Mouse (Mus musculus): Measurements from ENCODE around the gene Adamts13. TPM values are rescaled to one million over a fixed set of nuclear protein-coding genes. Genes with fewer than 3 reads are reported as not detected.

The Adamts13 gene
- total and polyA plus RNA-seq, 3 experiments, result 19.7 to 130 TPM; not detected in 1

- H3K9me3 ChIP-seq (replicated peaks; ENCODE audit: insufficient read depth, low read length), result no peaks in the 10 kb centered on the region
- peak overlapping the region; percentile 93 for H3K9ac ChIP-seq (ENCODE audit: control insufficient read depth, low read depth, low read length, poor library complexity, severe bottlenecking)
- H3K27ac ChIP-seq (ENCODE audit: control insufficient read depth, low read depth, low read length), result peak overlapping the region; percentile 93
- no peak for DNase-seq (ENCODE audit: low read depth, low spot score)
- peaks cover 2 to 16% of the 10 kb centered on the region in 2 experiments; a peak in 3 of 4 replicates for H3K4me1 ChIP-seq (ENCODE audit: control insufficient read depth in 1 of 2, insufficient read depth in 2 of 2, low read length in 2 of 2)
- no peak for TF ChIP-seq ELF1 (IDR thresholded peaks at IDR 0.05; ENCODE audit: low read depth, low read length)
- TF ChIP-seq BHLHE40 (IDR thresholded peaks at IDR 0.05; ENCODE audit: borderline replicate concordance, low read depth, low read length), result 0 out of 2 replicates have a peak, but pooled peaks have one; percentile 11
- TF ChIP-seq ZC3H11A (IDR thresholded peaks at IDR 0.05; ENCODE audit: low read depth, low read length), result no peak
- TF ChIP-seq TCF12 (IDR thresholded peaks at IDR 0.05; ENCODE audit: low read depth, low read length), result no peak
- peak; percentile 40 for TF ChIP-seq GATA1 (IDR thresholded peaks at IDR 0.05; ENCODE audit: low read depth, low read length)
- TF ChIP-seq ETS1 (IDR thresholded peaks at IDR 0.05; ENCODE audit: low read depth, low read length), result no peak
- no peak for TF ChIP-seq MAZ (IDR thresholded peaks at IDR 0.05; ENCODE audit: low read depth, low read length)
- TF ChIP-seq JUND (IDR thresholded peaks at IDR 0.05; ENCODE audit: low read depth, low read length), result 0 out of 2 replicates have a peak, but pooled peaks have one; percentile 7
- no peaks in the 10 kb centered on the region for H3K27me3 ChIP-seq (ENCODE audit: control insufficient read depth in 1 of 2, insufficient read depth in 2 of 2, low read length in 2 of 2)
- H3K4me3 ChIP-seq (ENCODE audit: control insufficient read depth in 1 of 2, insufficient read depth in 1 of 2, low read depth in 2 of 2, low read length in 2 of 2), result peak overlapping the region; percentile 88 to 89
- H3K36me3 ChIP-seq (ENCODE audit: control insufficient read depth in 1 of 2, insufficient read depth in 2 of 2, low read length in 2 of 2), result peaks cover 2 to 17% of the 10 kb centered on the region in 2 experiments; a peak in 3 of 4 replicates
- H3K79me2 ChIP-seq (ENCODE audit: control insufficient read depth, insufficient read depth, low read length, poor library complexity), result peaks cover 26% of the 10 kb centered on the region
Measured at GRCm38 (mm10) chr2:26964724-26965370, 8.4 kb upstream of the Adamts13 start.

GRCm38 (mm10) chr2:26967262-26967661 lies 6.0 kb upstream of the Adamts13 start:
- peaks cover 16% of the 10 kb centered on the region for H3K79me2 ChIP-seq (ENCODE audit: control insufficient read depth, insufficient read depth, low read length, poor library complexity)
- H3K4me3 ChIP-seq (ENCODE audit: control insufficient read depth in 1 of 2, insufficient read depth in 1 of 2, low read depth in 2 of 2, low read length in 2 of 2), result no peak overlapping the region
- H3K36me3 ChIP-seq (ENCODE audit: control insufficient read depth in 1 of 2, insufficient read depth in 2 of 2, low read length in 2 of 2), result peaks cover 0 to 11% of the 10 kb centered on the region in 2 experiments; a peak in 2 of 4 replicates
- H3K27me3 ChIP-seq (ENCODE audit: control insufficient read depth in 1 of 2, insufficient read depth in 2 of 2, low read length in 2 of 2), result no peaks in the 10 kb centered on the region
- no peak overlapping the region for H3K27ac ChIP-seq (ENCODE audit: control insufficient read depth, low read depth, low read length)
- peak; percentile 55 for DNase-seq (ENCODE audit: low read depth, low spot score)
- no peak overlapping the region for H3K9ac ChIP-seq (ENCODE audit: control insufficient read depth, low read depth, low read length, poor library complexity, severe bottlenecking)
- no peaks in the 10 kb centered on the region for H3K9me3 ChIP-seq (replicated peaks; ENCODE audit: insufficient read depth, low read length)
- TF ChIP-seq RAD21 (IDR thresholded peaks at IDR 0.05; ENCODE audit: low read depth, low read length) (peak; percentile 38), POLR2A (IDR thresholded peaks at IDR 0.05; ENCODE audit: control insufficient read depth in 1 of 2, insufficient read depth in 1 of 2, low read depth in 1 of 2, low read length in 2 of 2, poor library complexity in 1 of 2) (no peak), USF2 (IDR thresholded peaks at IDR 0.05; ENCODE audit: borderline replicate concordance in 1 of 2, insufficient read depth in 1 of 2, low read depth in 1 of 2, low read length in 2 of 2) (no peak), ZC3H11A (IDR thresholded peaks at IDR 0.05; ENCODE audit: low read depth, low read length) (peak; percentile 28), CTCF (IDR thresholded peaks at IDR 0.05 in 2 of 3, conservative IDR thresholded peaks at IDR 0.05 in 1 of 3; ENCODE audit: control insufficient read depth in 1 of 3, insufficient read depth in 1 of 3, low read depth in 2 of 3, low read length in 3 of 3, poor library complexity in 1 of 3, severe bottlenecking in 1 of 3) (peak; percentile 25 to 60 (median 45); a peak in 5 of 6 replicates), SMC3 (IDR thresholded peaks at IDR 0.05; ENCODE audit: low read depth, low read length) (peak; percentile 57), MAZ (IDR thresholded peaks at IDR 0.05; ENCODE audit: low read depth, low read length) (no peak), JUND (IDR thresholded peaks at IDR 0.05; ENCODE audit: low read depth, low read length) (no peak)
- H3K4me1 ChIP-seq (ENCODE audit: control insufficient read depth in 1 of 2, insufficient read depth in 2 of 2, low read length in 2 of 2), result peaks cover 0 to 12% of the 10 kb centered on the region in 2 experiments; a peak in 3 of 4 replicates
